Mouse (Mus musculus): ENCODE results near the gene Slc13a3. TPM values are rescaled to one million over a fixed set of nuclear protein-coding genes. Genes with fewer than 3 reads are reported as not detected.

Gene Slc13a3
- polyA plus RNA-seq, 2 experiments from 2014 or later = 0.32 TPM; not detected in 1

GRCm38 (mm10) chr2:165407700-165408301 lies 65.2 kb downstream of the Slc13a3 start:
- ATAC-seq = no peak

GRCm38 (mm10) chr2:165405351-165405750 lies 67.7 kb downstream of the Slc13a3 start:
- no peak for ATAC-seq

GRCm38 (mm10) chr2:165404951-165405350 lies 68.1 kb downstream of the Slc13a3 start:
- ATAC-seq = no peak

- ATAC-seq = no peak
These were observed 74.8 kb downstream of the Slc13a3 start for GRCm38 (mm10) chr2:165398164-165398785.

- ATAC-seq = no peak
These were observed 75.4 kb downstream of the Slc13a3 start for GRCm38 (mm10) chr2:165397502-165398163.

- no peak for ATAC-seq
These were observed 76.1 kb downstream of the Slc13a3 start for GRCm38 (mm10) chr2:165396831-165397501.

GRCm38 (mm10) chr2:165392156-165392555 lies 80.9 kb downstream of the Slc13a3 start:
- no peak for ATAC-seq

- no peak for ATAC-seq
These were observed 81.5 kb downstream of the Slc13a3 start for GRCm38 (mm10) chr2:165391561-165391960.

DNA sequence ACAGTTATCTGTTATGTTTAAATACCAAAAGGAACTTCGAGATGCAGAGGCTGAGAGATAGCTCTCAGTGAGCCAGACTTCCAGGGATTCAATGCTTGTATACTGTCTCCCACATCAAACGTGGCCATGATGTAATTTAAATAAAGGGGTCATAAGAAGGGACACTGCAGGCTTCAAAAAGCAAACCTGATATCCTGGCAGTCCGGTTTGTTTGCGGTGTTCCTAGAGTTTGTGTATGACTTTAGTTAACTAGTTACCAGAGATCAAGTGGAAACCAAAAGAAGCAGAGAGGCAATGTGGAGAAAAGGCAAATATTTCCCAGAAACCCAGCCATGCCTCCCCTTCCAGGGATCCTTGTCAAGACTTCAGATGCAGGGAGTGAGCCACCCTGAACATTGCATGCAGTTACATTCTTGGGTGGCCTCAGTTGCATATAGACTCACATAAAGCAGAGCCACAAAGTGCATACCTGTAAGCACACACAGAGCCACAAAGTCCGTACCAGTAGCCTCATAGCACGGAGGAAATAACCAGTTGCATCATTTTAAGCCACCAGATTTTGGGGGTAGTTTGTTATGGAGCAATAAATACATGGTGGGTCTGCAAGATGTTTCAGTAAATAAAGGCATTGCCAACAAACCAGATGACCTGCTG lies 83.6 kb downstream of the Slc13a3 start:
- no peak for ATAC-seq

DNA sequence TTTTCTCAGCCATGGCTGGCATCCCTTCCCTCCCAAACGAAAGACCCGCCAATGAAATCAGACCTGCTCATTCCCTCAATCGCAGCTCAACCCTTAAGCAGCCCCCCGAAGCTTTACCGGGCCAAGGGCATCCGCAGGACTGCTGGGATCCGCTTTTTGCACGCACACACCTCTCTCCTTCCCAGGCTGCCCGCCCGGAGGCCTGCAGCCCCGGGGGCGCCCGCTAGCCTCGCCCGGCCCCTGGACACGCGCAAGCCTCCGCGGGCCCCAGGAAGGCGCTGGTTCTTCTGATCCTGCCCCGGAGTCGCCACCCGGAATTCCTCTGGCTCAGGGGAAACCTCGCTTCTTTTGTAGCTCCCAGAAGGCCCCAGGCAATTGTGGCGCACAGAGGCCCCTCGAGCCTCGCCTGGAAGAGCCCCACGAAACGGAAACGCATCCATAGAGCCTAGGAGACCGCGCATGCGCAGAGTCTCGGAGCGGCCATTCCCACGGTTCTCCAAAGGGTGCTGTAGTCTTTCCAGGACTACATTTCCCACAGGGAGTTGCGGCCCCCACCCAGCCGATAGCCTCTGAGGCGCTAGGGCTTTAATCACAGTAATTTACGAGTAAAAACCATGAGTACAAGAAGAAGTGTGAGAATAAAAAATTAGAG lies 85.1 kb downstream of the Slc13a3 start, which contains the start of gene Zfp334:
Gene Zfp334, minus strand, starts transcription at position 416 of the 652 bp plus-strand sequence.
- ATAC-seq = no peak

DNA sequence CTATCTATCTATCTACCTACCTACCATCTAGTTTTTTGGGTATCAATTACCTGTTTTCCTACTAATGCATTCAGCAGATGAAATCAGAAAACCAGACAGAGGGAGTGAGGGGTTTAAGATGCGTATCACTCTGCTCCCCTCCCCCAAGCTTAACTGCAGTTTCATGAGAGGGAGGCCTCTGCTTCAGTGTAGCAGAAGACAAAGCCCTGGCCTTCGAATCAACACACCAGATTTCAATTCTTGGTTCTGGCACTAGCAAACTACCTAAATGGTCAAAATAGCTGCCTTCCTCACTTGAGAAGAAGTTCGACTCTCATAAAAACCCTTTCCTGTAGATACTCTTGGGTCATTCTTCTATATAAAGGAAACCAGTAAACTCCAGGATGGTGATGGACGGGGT lies 85.7 kb downstream of the Slc13a3 start:
- ATAC-seq = no peak

DNA sequence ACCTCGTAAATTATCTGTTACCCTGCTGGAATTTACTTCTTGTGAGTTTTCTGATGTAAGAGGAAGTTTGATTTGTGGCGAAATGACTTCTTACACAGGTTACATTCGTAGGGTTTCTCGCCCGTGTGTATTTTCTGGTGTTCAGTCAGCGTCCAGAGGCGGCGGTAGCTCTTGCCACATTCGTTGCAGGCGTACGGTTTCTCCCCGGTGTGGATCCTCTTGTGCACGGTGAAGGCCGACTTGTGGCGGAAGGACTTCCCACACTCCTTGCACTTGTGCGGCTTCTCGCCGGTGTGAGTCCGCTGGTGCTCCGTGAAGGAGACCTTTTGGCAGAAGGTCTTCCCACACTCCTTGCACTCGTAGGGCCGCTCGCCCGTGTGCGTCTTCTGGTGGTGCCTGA lies 93.0 kb downstream of the Slc13a3 start:
- no peak for ATAC-seq

- no peak for ATAC-seq
These were observed 97.0 kb downstream of the Slc13a3 start for GRCm38 (mm10) chr2:165376001-165376400.

DNA sequence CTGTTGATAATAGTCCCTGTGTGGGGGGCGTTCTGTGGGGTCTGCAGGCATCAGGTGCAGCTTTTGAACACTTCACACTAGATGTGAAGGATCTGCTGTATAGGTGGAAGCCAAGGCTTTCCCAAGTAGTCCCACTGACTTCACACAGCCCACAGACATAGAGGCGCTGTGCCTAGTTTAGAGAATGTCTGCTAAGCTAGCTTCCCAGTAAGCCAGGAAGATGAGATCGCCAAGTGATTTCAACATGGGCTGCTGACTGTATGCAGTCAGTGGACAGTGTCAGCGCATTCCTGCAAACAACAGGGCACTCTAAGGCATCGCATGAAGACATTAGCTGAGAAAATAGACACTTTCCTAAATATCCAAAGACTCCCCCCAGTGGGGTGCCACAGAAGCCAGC lies 97.6 kb downstream of the Slc13a3 start:
- ATAC-seq = no peak

DNA sequence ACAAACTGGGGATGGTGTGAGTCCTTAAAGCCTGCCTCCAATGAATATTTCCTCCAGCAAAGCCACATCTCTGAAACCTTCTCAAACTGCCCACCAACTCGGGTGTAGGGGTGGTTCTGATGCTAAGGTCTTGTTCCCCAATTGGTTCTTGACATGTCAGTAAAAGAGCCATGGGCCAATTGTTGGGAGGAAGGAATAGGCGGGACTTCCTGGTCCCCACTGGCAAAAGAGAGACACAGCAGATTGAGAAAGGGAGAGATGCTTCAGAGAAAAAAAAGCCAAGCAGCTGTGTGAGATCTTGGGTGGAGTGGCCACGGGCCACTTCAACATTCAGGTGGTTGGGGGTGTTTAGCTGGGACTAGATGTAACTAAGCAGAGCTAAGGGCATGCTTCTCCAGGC lies 102.0 kb downstream of the Slc13a3 start:
- no peak for ATAC-seq

DNA sequence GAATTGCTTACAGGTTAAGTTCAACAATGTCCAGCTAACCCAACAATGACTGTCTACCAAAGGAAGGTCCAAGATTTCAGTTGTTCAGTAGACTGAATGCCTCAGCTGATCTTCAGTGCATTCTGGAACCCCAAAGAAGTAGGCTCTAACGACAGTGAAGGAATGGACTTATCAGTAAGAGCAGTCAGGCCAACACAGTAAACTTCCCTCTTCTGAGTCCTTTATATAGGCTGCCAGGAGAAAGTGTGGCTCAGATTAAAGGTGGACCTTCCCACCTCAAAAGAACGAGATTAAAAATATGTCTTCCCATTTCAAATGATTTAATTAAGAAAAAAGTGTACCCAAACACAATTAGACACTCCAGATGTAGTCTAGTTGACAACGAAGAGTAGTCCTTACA lies 102.7 kb downstream of the Slc13a3 start:
- no peak for ATAC-seq

- ATAC-seq = no peak
These were observed 104.5 kb downstream of the Slc13a3 start, which contains the start of gene Zfp663 for GRCm38 (mm10) chr2:165368496-165368895. Gene Zfp663, minus strand, starts transcription at chr2:165368729.

DNA sequence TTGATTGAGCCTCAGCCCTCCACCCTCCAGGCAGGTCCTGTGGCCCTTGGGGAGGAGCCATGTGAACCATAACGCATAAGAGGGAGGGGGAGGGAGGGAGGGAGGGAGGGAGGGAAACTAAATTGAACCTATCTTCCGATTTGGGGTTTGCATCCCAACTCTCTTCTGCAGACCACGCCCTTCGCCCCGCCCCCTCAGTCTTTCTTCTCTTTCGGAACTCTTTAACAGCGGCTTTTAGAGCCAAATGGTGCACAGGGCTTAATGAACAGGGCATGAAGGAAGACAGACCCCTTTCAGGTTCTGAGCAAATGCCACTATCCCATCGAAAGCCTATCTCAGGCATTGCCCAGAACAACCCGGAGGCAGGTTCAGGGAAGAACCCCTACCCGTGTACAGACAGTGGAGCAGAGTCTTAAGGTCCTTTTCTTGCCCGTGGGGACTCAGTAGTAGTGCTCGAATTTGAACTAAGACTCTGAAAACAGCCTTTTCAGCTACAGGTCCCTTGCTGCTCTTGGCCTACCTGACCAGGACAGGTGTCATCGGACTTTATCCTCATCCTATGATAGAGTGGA lies 105.1 kb downstream of the Slc13a3 start:
- ATAC-seq = no peak

DNA sequence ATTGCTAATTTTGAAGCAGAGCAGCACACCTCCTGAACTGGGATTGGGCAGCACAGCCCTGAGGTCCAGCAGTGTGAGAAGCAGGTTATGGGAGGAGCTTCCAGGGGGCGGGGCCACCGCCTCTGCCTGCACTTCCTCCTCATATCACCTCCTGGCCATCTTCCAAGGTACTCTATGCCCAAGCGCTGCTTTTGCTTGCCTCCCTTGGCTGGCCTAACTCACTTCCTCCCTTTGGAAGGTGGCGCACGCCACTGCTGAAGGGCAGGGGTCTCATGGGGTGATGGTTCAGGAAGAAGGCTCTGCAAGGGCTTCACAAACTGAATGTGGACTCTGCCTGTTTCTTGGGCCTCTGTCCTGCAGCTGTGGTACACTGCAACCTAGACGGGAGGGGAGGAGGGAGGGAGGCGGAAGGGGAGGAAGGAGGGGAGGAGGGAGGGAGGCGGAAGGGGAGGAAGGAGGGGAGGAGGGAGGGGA lies 105.9 kb downstream of the Slc13a3 start:
- no peak for ATAC-seq

- ATAC-seq = no peak
These were observed 108.5 kb downstream of the Slc13a3 start for GRCm38 (mm10) chr2:165364334-165365091.

DNA sequence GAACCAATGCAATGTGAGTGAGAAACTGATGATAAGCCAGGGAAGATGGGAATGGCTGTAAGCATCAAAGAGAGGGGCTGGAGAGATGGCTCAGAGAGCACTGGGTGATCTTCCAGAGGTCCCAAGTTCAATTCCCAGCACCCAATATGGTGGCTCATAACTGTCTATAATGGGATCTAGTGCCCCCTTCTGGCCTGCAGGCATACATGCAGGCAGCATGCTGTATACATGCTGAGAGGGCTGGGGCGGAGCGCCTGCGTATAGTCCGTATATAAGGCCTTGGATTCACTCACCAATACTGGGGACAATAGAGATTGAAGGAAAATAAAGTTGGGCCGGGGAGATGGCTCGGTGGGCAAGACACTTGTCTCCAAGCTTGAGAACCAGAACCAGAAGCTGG lies 109.7 kb downstream of the Slc13a3 start:
- ATAC-seq = no peak
